Mouse (Mus musculus) embryonic facial prominence, embryonic 12.5 days (tissue): ENCODE measurements at regions not wholly inside any gene's neighbourhood (a gene's known extent, or its start where the extent isn't known, plus 50 kb on each side); places are given as distances from the start of the nearest gene placed in this dataset.

Experiments used
- ATAC-seq: fragments of 200-750 bp; cut with Nextera tagmentation; 2 replicates; pipeline ENCODE4 v1.8.0; 2017; ENCODE audit not compliant: insufficient number of reproducible peaks, insufficient read depth, low FRiP score, low TSS enrichment
- H3K27ac ChIP-seq: fragments of 300-500 bp; sonication (generic); 2 replicates; pipeline ENCODE4 v1.5.1; 2016; ENCODE audit warnings: mild to moderate bottlenecking
- H3K27me3 ChIP-seq: fragments of 300-500 bp; sonication (generic); 2 replicates; pipeline ENCODE4 v1.6.1; 2016; ENCODE audit warnings: mild to moderate bottlenecking, moderate library complexity
- H3K36me3 ChIP-seq: fragments of 300-500 bp; sonication (generic); 2 replicates; pipeline ENCODE4 v1.6.1; 2016; ENCODE audit warnings: mild to moderate bottlenecking
- H3K4me1 ChIP-seq: fragments of 300-500 bp; sonication (generic); 2 replicates; pipeline ENCODE4 v1.6.1; 2016
- H3K4me2 ChIP-seq: fragments of 300-500 bp; sonication (generic); replicated peaks from 2 replicates; pipeline ENCODE4 v1.6.1; 2016; ENCODE audit warnings: mild to moderate bottlenecking, moderate library complexity
- H3K4me3 ChIP-seq: fragments of 300-500 bp; sonication (generic); 2 replicates; pipeline ENCODE4 v1.5.1; 2016; ENCODE audit warnings: mild to moderate bottlenecking
- H3K9ac ChIP-seq: fragments of 300-500 bp; sonication (generic); 2 replicates; pipeline ENCODE4 v1.6.1; 2016; ENCODE audit warnings: mild to moderate bottlenecking, moderate library complexity
- H3K9me3 ChIP-seq: fragments of 300-500 bp; sonication (generic); 2 replicates; pipeline ENCODE4 v1.6.1; 2016; ENCODE audit warnings: mild to moderate bottlenecking, moderate library complexity
- WGBS: fragments of 180-500 bp; shearing (Covaris S2); methylation state at CpG from one replicate; pipeline ENCODE4 v1.1.7; 2016; 5-methylcytosine and 5-hydroxymethylcytosine counted together

GRCm38 (mm10) chr1:179906115-179906514 lies 54.2 kb upstream of the Cdc42bpa start:
- Histone ChIP-seq H3K9ac (no peak overlapping the region), H3K9me3 (no peaks in the 10 kb centered on the region), H3K4me2 (no peak overlapping the region), H3K27ac (no peak overlapping the region), H3K36me3 (no peaks in the 10 kb centered on the region), H3K27me3 (no peaks in the 10 kb centered on the region), H3K4me1 (no peaks in the 10 kb centered on the region), H3K4me3 (no peak overlapping the region)
- 90% methylated on average over 5 of the region's 5 CpGs for WGBS
- ATAC-seq, result no peak

GRCm38 (mm10) chr1:179892711-179893110 lies 67.6 kb upstream of the Cdc42bpa start:
- Histone ChIP-seq H3K27me3 (no peaks in the 10 kb centered on the region), H3K27ac (no peak overlapping the region; the same call in 1 of the 2 replicates), H3K36me3 (no peaks in the 10 kb centered on the region), H3K9ac (no peak overlapping the region), H3K4me1 (0 out of 2 replicates have a peak, but pooled peaks cover 4% of the 10 kb centered on the region), H3K9me3 (no peaks in the 10 kb centered on the region), H3K4me2 (no peak overlapping the region), H3K4me3 (no peak overlapping the region)
- 83% methylated on average over 6 of the region's 6 CpGs for WGBS
- no peak for ATAC-seq

- Histone ChIP-seq H3K9me3 (no peaks in the 10 kb centered on the region), H3K27me3 (no peaks in the 10 kb centered on the region), H3K36me3 (no peaks in the 10 kb centered on the region), H3K4me1 (peaks cover 10% of the 10 kb centered on the region; the same call in 1 of the 2 replicates), H3K9ac (no peak overlapping the region), H3K4me3 (no peak overlapping the region), H3K4me2 (no peak overlapping the region), H3K27ac (no peak overlapping the region)
- ATAC-seq, result 0 out of 2 replicates have a peak, but pooled peaks have one; percentile 56
- 32% methylated on average over 9 of the region's 9 CpGs for WGBS
Observed at GRCm38 (mm10) chr1:179887921-179888320, 72.4 kb upstream of the Cdc42bpa start.

- 0 out of 2 replicates have a peak, but pooled peaks cover 3% of the 10 kb centered on the region for H3K27me3 ChIP-seq
- H3K36me3 ChIP-seq, result no peaks in the 10 kb centered on the region
- WGBS, result 78% methylated on average over 5 of the region's 5 CpGs
- no peak overlapping the region for H3K4me2 ChIP-seq
- no peaks in the 10 kb centered on the region for H3K9me3 ChIP-seq
- no peak overlapping the region for H3K4me3 ChIP-seq
- H3K9ac ChIP-seq, result no peak overlapping the region
- no peak overlapping the region for H3K27ac ChIP-seq
- H3K4me1 ChIP-seq, result peaks cover 3% of the 10 kb centered on the region; the same call in 1 of the 2 replicates
- no peak for ATAC-seq
Observed at GRCm38 (mm10) chr1:179881222-179881621, 77.7 kb upstream of the Ahctf1 start.

- Histone ChIP-seq H3K9ac (no peak overlapping the region), H3K4me2 (no peak overlapping the region), H3K4me1 (peaks cover 2% of the 10 kb centered on the region; the same call in 1 of the 2 replicates), H3K36me3 (no peaks in the 10 kb centered on the region), H3K27ac (no peak overlapping the region), H3K27me3 (0 out of 2 replicates have a peak, but pooled peaks cover 3% of the 10 kb centered on the region), H3K4me3 (no peak overlapping the region), H3K9me3 (no peaks in the 10 kb centered on the region)
- no peak for ATAC-seq
- WGBS, result 81% methylated on average over 6 of the region's 6 CpGs
Observed at GRCm38 (mm10) chr1:179877893-179878292, 74.4 kb upstream of the Ahctf1 start.

GRCm38 (mm10) chr1:179873772-179874555 lies 70.5 kb upstream of the Ahctf1 start:
- ATAC-seq, result no peak
- H3K4me3 ChIP-seq, result no peak overlapping the region
- 73% methylated on average over 12 of the region's 12 CpGs for WGBS
- no peak overlapping the region for H3K4me2 ChIP-seq
- 0 out of 2 replicates have a peak, but pooled peaks cover 3% of the 10 kb centered on the region for H3K27me3 ChIP-seq
- no peaks in the 10 kb centered on the region for H3K4me1 ChIP-seq
- H3K9ac ChIP-seq, result no peak overlapping the region
- no peak overlapping the region for H3K27ac ChIP-seq
- H3K36me3 ChIP-seq, result no peaks in the 10 kb centered on the region
- no peaks in the 10 kb centered on the region for H3K9me3 ChIP-seq

- no peak for ATAC-seq
- H3K4me3 ChIP-seq, result no peak overlapping the region
- no peak overlapping the region for H3K4me2 ChIP-seq
- no peaks in the 10 kb centered on the region for H3K27me3 ChIP-seq
- no peaks in the 10 kb centered on the region for H3K36me3 ChIP-seq
- no peaks in the 10 kb centered on the region for H3K4me1 ChIP-seq
- H3K9me3 ChIP-seq, result no peaks in the 10 kb centered on the region
- no peak overlapping the region for H3K9ac ChIP-seq
- no peak overlapping the region for H3K27ac ChIP-seq
- 80% methylated on average over 3 of the region's 3 CpGs for WGBS
Observed at GRCm38 (mm10) chr1:179871961-179872360, 68.5 kb upstream of the Ahctf1 start.

- 87% methylated on average over 9 of the region's 9 CpGs for WGBS
Observed at GRCm38 (mm10) chr1:179868656-179869055, 65.2 kb upstream of the Ahctf1 start.

GRCm38 (mm10) chr1:179867493-179867892 lies 64.0 kb upstream of the Ahctf1 start:
- H3K4me2 ChIP-seq, result no peak overlapping the region
- H3K27me3 ChIP-seq, result no peaks in the 10 kb centered on the region
- no peak overlapping the region for H3K27ac ChIP-seq
- H3K9ac ChIP-seq, result no peak overlapping the region
- H3K4me1 ChIP-seq, result no peaks in the 10 kb centered on the region
- no peaks in the 10 kb centered on the region for H3K36me3 ChIP-seq
- 89% methylated on average over 4 of the region's 4 CpGs for WGBS
- H3K9me3 ChIP-seq, result no peaks in the 10 kb centered on the region
- H3K4me3 ChIP-seq, result no peak overlapping the region
- ATAC-seq, result no peak

More at GRCm38 (mm10) chr1:179868656-179869055, 65.2 kb upstream of the Ahctf1 start:
- H3K27ac ChIP-seq, result no peak overlapping the region
- H3K9me3 ChIP-seq, result no peaks in the 10 kb centered on the region
- no peak for ATAC-seq
- no peaks in the 10 kb centered on the region for H3K4me1 ChIP-seq
- H3K27me3 ChIP-seq, result no peaks in the 10 kb centered on the region
- no peak overlapping the region for H3K4me3 ChIP-seq
- H3K9ac ChIP-seq, result no peak overlapping the region
- no peak overlapping the region for H3K4me2 ChIP-seq
- no peaks in the 10 kb centered on the region for H3K36me3 ChIP-seq

- no peak for ATAC-seq
- H3K36me3 ChIP-seq, result no peaks in the 10 kb centered on the region
- no peak overlapping the region for H3K9ac ChIP-seq
- H3K27ac ChIP-seq, result peak overlapping the region; percentile 56
- H3K9me3 ChIP-seq, result no peaks in the 10 kb centered on the region
- H3K4me1 ChIP-seq, result no peaks in the 10 kb centered on the region
- WGBS, result 53% methylated on average over 16 of the region's 16 CpGs
- H3K27me3 ChIP-seq, result no peaks in the 10 kb centered on the region
- no peak overlapping the region for H3K4me3 ChIP-seq
- no peak overlapping the region for H3K4me2 ChIP-seq
Observed at GRCm38 (mm10) chr1:179866056-179866772, 62.7 kb upstream of the Ahctf1 start.

GRCm38 (mm10) chr1:179865561-179865960 lies 62.1 kb upstream of the Ahctf1 start:
- H3K36me3 ChIP-seq, result no peaks in the 10 kb centered on the region
- 24% methylated on average over 11 of the region's 11 CpGs for WGBS
- no peak overlapping the region for H3K9ac ChIP-seq
- H3K4me2 ChIP-seq, result no peak overlapping the region
- H3K4me1 ChIP-seq, result no peaks in the 10 kb centered on the region
- no peaks in the 10 kb centered on the region for H3K27me3 ChIP-seq
- no peak for ATAC-seq
- no peaks in the 10 kb centered on the region for H3K9me3 ChIP-seq
- no peak overlapping the region for H3K4me3 ChIP-seq
- peak overlapping the region; percentile 56; the same call in 1 of the 2 replicates for H3K27ac ChIP-seq
